Mouse (Mus musculus) thymus, adult 2 months (tissue): ENCODE measurements around the gene Chrna4. TPM values are rescaled to one million over a fixed set of nuclear protein-coding genes. Genes with fewer than 3 reads are reported as not detected.

Experiments used
- DNase-seq: peaks from one replicate; pipeline ENCODE4 v3.0.0; 2021
- H3K27ac ChIP-seq: fragments of 200-500 bp; 2 replicates; pipeline ENCODE4 v1.5.1; 2012; ENCODE audit warnings: low read length, control low read depth; ENCODE audit not compliant: control insufficient read depth, insufficient read depth
- H3K27me3 ChIP-seq: fragments of 200-500 bp; 2 replicates; pipeline ENCODE4 v1.6.1; 2012; ENCODE audit warnings: mild to moderate bottlenecking, low read length, moderate library complexity, mixed read lengths; ENCODE audit not compliant: control insufficient read depth, insufficient read depth
- H3K36me3 ChIP-seq: fragments of 200-500 bp; 2 replicates; pipeline ENCODE4 v1.6.1; 2012; ENCODE audit warnings: mild to moderate bottlenecking, low read length, moderate library complexity; ENCODE audit not compliant: control insufficient read depth, insufficient read depth
- H3K4me1 ChIP-seq: fragments of 200-500 bp; replicated peaks from 2 replicates; pipeline ENCODE4 v1.6.1; 2012; ENCODE audit warnings: low read length; ENCODE audit not compliant: control insufficient read depth, insufficient read depth
- H3K4me3 ChIP-seq: fragments of 200-500 bp; 2 replicates; pipeline ENCODE4 v1.5.1; 2012; ENCODE audit warnings: mild to moderate bottlenecking, low read length, control low read depth, moderate library complexity; ENCODE audit not compliant: control insufficient read depth, insufficient read depth
- CTCF ChIP-seq: fragments of 200-500 bp; IDR thresholded peaks from 2 replicates; pipeline ENCODE4 v1.5.1; 2012; ENCODE audit warnings: mild to moderate bottlenecking, control low read depth, low read length, moderate library complexity, borderline replicate concordance; ENCODE audit not compliant: control insufficient read depth, poor library complexity, insufficient read depth; ENCODE audit errors: extremely low read depth
- POLR2A ChIP-seq: fragments of 200-500 bp; IDR thresholded peaks from 2 replicates; pipeline ENCODE4 v1.6.1; 2012; ENCODE audit warnings: mild to moderate bottlenecking, low read length, control low read depth, moderate library complexity; ENCODE audit not compliant: control insufficient read depth, poor library complexity, insufficient read depth; ENCODE audit errors: extremely low read depth
- WGBS: fragments of 180-500 bp; shearing (Covaris S2); methylation state at CpG from one replicate; pipeline ENCODE4 v1.1.7; 2018; 5-methylcytosine and 5-hydroxymethylcytosine counted together
- polyA plus RNA-seq: library from polyadenylated mRNA; depleted of rRNA; stranded (reverse); fragments of >200 nt; gene quantifications from 2 replicates; pipeline ENCODE4 v1.2.3, GENCODE M21; 2012

Gene Chrna4
- polyA plus RNA-seq, 1 experiment, result 0.18 TPM

GRCm38 (mm10) chr2:181031406-181031934 is 11.9 kb downstream of the Chrna4 start:
- DNase-seq, result no peak
- Histone ChIP-seq H3K27ac (no peak overlapping the region), H3K36me3 (no peaks in the 10 kb centered on the region), H3K4me1 (no peaks in the 10 kb centered on the region), H3K27me3 (no peaks in the 10 kb centered on the region), H3K4me3 (no peak overlapping the region)
- WGBS, result 84% methylated on average over 11 of the region's 11 CpGs
- TF ChIP-seq CTCF (no peak), POLR2A (no peak)

DNA sequence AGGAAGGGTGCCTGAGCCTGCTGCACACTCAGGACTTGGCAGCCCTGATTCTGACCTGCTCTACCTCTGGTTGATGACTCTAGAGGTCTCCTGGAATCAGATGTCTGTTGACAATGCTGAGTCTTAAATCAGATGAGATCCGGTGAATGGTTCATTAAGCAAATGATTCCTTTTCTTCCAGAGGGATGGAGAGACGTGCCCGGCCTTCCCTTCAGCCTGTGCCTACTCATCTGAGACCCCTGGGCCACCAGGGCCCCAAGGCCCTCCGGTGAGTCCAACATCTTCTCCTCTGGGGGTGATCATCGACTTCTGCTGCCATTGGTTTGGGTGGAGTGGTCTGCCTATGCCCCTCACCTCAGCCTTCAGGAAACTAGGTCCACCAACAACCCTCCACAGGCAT is 35.0 kb downstream of the Chrna4 start:
- H3K4me1 ChIP-seq, result no peaks in the 10 kb centered on the region
- no peak for DNase-seq
- H3K4me3 ChIP-seq, result no peak overlapping the region
- TF ChIP-seq CTCF (no peak), POLR2A (no peak)
- no peaks in the 10 kb centered on the region for H3K27me3 ChIP-seq
- H3K27ac ChIP-seq, result no peak overlapping the region
- WGBS, result 87% methylated on average over 5 of the region's 5 CpGs
- H3K36me3 ChIP-seq, result no peaks in the 10 kb centered on the region

- Histone ChIP-seq H3K27ac (no peak overlapping the region), H3K4me3 (no peak overlapping the region), H3K4me1 (no peaks in the 10 kb centered on the region), H3K36me3 (no peaks in the 10 kb centered on the region), H3K27me3 (no peaks in the 10 kb centered on the region)
- DNase-seq, result no peak
- TF ChIP-seq CTCF (no peak), POLR2A (no peak)
- WGBS, result 84% methylated on average over 4 of the region's 4 CpGs
Measured at GRCm38 (mm10) chr2:181007054-181007453, 36.3 kb downstream of the Chrna4 start.

DNA sequence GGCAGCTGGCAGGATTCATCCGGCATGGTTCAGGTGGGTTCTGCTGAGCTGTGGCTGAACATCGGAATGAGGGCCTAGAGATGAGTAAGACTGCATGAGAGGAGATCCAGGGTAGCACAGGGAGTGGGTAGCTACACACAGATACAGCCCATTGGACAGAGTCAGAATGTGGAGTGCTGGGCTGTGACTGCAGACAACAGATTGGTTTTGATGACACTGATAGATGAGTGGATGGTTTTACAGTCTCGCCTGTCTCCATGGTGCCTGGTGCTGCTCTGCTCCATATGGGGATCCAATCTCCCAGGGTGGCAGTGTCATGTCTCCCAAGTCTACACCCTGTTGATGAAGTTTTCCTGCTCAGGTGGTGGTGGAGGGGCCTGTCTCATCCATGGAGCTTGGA is 46.4 kb downstream of the Chrna4 start:
- no peak overlapping the region for H3K27ac ChIP-seq
- WGBS, result 83% methylated on average over 3 of the region's 3 CpGs
- no peak for DNase-seq
- no peaks in the 10 kb centered on the region for H3K27me3 ChIP-seq
- H3K4me3 ChIP-seq, result no peak overlapping the region
- H3K4me1 ChIP-seq, result no peaks in the 10 kb centered on the region
- no peak for TF ChIP-seq POLR2A
- no peak for TF ChIP-seq CTCF
- no peaks in the 10 kb centered on the region for H3K36me3 ChIP-seq

DNA sequence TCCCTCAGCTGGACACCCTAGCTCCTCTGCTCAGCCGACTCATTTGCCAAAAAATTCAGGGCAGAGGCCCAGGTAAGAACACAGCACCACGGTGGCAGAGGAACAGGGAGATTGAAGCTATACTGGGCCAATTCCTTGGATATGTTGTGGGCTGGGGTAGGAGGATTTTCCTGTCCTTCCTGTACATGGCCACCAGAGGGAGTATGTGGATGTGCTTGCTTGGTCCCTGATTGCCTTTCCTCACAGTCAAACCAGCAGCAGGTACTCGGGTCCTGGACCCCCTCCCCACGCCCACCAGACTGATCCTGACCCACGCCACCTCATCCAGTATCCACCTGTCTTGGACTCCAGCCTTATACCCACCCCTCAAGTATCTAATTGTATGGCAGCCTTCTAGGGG is 46.9 kb downstream of the Chrna4 start:
- 14% methylated on average over 5 of the region's 5 CpGs for WGBS
- peak; percentile 16 for DNase-seq
- no peak overlapping the region for H3K27ac ChIP-seq
- H3K4me3 ChIP-seq, result no peak overlapping the region
- H3K4me1 ChIP-seq, result no peaks in the 10 kb centered on the region
- H3K36me3 ChIP-seq, result no peaks in the 10 kb centered on the region
- TF ChIP-seq POLR2A (no peak), CTCF (peak; percentile 57; the same call in 1 of the 2 replicates)
- H3K27me3 ChIP-seq, result no peaks in the 10 kb centered on the region

- 88% methylated on average over 4 of the region's 4 CpGs for WGBS
- no peak for TF ChIP-seq POLR2A
- TF ChIP-seq CTCF, result no peak
- Histone ChIP-seq H3K4me3 (no peak overlapping the region), H3K4me1 (no peaks in the 10 kb centered on the region), H3K27ac (no peak overlapping the region), H3K36me3 (no peaks in the 10 kb centered on the region), H3K27me3 (no peaks in the 10 kb centered on the region)
- no peak for DNase-seq
Measured at GRCm38 (mm10) chr2:180995457-180995856, 47.9 kb downstream of the Chrna4 start.

GRCm38 (mm10) chr2:180994360-180994759 is 49.0 kb downstream of the Chrna4 start:
- Histone ChIP-seq H3K4me3 (no peak overlapping the region), H3K4me1 (no peaks in the 10 kb centered on the region), H3K27me3 (no peaks in the 10 kb centered on the region), H3K36me3 (no peaks in the 10 kb centered on the region), H3K27ac (no peak overlapping the region)
- DNase-seq, result no peak
- TF ChIP-seq POLR2A (no peak), CTCF (no peak)
- WGBS, result 89% methylated on average over 2 of the region's 2 CpGs
